Mouse (Mus musculus): ENCODE measurements around the gene Hist2h3c1.
"Not testable (repeated sequence)": the region's sequence is repeated elsewhere in the genome, so short reads cannot be mapped to it uniquely, and the experiment has no call there.

The Hist2h3c1 gene

DNA sequence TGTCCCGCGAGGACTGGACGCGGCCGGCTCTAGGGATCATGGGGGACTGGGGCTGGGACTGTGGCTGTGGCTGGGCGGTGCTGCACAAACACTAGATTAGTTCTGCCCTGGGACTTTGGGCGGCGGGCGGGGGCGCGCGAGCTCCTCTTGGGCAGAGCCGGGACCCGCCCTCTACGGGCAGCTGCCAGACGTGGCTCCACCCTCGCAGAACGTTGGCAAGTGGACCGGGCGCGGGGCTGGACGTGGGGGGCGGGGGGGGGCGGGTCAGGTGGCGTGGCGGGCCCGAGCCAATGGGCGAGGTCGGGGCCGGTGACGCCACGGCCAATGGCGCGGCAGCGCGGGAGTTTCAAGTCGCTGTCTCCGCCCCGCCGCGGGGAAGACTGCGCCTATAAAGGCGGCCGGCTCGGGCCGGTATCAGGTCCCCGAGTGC, at the start of gene Hist2h3c1:
Gene Hist2h3c1, plus strand, starts transcription at position 259 of the 430 bp plus-strand sequence.
- in situ Hi-C loops (cut with MboI; ENCODE audit: low pct_unique_long_range_greater_than_20kb in 1 of 2, low sequenced_read_pairs in 2 of 2, unreplicated experiment in 1 of 2): not testable (repeated sequence)

DNA sequence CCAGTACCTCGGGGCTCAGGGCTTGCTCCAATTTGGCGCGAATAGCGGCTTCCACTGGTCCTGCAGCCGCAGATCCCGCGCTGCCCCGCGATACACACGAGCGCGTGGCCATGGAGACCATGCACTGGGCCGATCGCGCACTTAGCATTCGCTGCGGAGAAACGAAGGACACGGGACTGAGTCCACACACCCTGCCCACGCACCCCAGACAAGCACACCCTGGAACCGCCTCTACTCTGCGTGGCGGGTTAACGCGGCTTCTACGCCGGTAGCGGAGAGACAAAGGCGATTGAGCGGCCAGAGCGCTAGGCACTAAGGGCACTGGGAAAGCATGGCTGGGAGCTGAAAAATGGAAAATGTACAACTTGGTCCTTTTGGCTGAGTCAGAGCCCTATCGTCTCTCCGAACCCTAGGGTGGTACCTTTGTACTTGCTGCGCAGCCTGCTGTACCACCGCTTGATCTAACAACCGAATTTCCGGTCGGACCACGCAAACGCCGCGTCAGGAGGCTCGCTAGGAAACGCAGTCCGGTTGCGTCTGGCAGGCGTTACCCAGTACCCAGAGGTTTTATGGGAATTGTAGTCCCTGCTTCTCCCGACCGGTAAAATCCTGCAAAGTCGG, 49.2 kb upstream of the Hist2h3c1 start:
- in situ Hi-C loops (cut with MboI; ENCODE audit: low pct_unique_long_range_greater_than_20kb in 1 of 2, low sequenced_read_pairs in 2 of 2, unreplicated experiment in 1 of 2): no loop called here

DNA sequence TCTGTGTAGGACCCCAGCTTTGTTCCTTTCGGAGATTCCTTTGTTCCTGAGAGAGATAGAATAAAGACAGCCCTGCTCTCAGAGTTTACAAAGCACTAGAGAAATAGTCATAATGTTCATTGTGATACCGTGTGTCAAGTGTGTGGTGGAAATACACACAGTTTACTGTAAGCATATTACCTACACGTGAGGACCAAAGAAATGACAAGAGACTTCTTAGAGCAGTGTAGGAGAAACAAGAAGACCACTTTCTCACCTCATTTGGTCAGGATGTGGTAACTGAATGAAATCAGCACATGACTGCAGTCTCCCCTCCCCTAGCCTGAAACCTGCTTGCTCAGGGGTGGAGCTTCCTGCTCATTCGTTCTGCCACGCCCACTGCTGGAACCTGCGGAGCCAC, 48.3 kb upstream of the Hist2h3c1 start:
- in situ Hi-C loops (cut with MboI; ENCODE audit: low pct_unique_long_range_greater_than_20kb in 1 of 2, low sequenced_read_pairs in 2 of 2, unreplicated experiment in 1 of 2): no loop called here

DNA sequence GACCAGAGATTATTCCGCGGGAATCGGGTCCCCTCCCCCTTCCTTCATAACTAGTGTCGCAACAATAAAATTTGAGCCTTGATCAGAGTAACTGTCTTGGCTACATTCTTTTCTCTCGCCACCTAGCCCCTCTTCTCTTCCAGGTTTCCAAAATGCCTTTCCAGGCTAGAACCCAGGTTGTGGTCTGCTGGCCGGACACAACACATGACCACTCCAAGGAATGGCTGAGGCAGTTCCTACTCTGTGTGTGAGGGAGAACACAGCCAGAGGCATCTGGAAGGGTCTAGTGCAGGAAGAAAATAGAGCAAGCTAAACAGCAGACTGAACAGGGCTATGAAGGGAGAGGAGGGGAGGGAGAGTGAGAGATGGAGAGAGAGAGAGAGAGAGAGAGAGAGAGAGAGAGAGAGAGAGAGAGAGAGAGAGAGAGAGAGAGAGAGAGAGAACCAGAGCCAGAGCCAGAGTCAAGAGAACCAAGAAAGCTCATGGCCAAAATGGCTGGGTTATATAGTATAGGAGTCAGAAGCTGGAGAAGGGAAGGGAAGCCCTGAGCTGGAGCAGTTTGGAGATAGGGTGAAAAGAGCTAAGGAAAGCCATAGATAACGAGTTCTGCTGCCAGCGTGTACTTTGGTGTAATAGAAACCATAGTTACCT, 47.8 kb upstream of the Hist2h3c1 start:
- in situ Hi-C loops (cut with MboI; ENCODE audit: low pct_unique_long_range_greater_than_20kb in 1 of 2, low sequenced_read_pairs in 2 of 2, unreplicated experiment in 1 of 2): not testable (repeated sequence)

DNA sequence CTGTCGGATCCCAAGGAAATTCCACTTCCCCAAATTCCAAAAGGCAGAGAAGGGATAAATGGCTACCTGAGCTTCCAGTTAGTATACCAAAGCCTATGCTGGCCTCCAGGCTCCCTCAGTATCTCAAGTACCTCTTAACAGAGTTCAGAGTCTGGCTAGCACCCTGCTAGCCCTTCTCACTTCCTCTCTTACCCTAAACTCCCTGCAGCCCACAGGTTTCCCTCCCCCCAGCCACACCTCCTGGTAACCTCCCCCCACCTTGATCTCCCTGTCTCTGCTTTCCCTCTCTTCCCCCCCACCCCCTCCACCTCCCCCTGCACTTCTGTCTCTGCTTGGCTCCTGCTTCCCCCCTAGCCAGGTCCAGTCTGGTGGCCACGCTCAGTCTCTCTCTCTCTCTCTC, 46.8 kb upstream of the Hist2h3c1 start:
- in situ Hi-C loops (cut with MboI; ENCODE audit: low pct_unique_long_range_greater_than_20kb in 1 of 2, low sequenced_read_pairs in 2 of 2, unreplicated experiment in 1 of 2): no loop called here

DNA sequence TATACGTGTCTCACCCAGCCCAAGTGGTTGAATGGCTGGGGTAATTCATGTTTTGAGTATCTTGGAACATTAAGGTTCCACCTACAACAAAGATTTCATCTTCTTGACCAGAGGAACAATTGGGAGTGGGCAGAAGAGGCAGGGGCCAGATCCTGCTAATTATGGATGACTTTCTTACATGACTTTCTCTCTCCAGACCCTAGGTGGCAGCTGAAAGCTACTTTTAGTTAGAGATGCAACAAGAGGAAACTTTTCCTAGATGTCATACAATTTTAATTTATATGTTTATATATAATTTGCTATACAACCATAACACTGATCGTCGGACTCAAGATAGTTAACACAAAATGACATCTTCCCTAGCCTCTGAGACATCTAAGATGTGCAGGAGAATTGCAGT, 38.7 kb upstream of the Hist2h3c1 start:
- in situ Hi-C loops (cut with MboI; ENCODE audit: low pct_unique_long_range_greater_than_20kb in 1 of 2, low sequenced_read_pairs in 2 of 2, unreplicated experiment in 1 of 2): no loop called here

DNA sequence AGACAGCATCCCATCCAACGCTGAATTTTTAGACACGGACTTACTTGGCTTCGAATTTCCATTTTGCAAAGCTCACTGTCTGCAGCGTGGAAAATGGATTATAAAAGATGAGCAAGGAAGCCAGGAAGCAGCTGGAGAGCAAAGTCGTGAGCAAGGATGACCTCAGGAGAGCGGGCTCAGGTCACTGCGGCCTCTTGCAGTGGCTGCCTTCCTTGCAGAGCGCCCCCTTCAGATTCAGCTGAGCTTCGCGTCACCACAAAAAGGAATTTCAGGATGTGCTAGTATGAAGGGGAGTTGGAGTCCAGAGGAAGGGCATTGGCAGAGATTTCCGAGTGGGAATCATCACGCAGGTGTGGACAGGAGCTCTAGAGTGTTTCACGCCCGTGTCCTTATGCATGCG, 37.2 kb upstream of the Hist2h3c1 start:
- in situ Hi-C loops (cut with MboI; ENCODE audit: low pct_unique_long_range_greater_than_20kb in 1 of 2, low sequenced_read_pairs in 2 of 2, unreplicated experiment in 1 of 2): no loop called here

DNA sequence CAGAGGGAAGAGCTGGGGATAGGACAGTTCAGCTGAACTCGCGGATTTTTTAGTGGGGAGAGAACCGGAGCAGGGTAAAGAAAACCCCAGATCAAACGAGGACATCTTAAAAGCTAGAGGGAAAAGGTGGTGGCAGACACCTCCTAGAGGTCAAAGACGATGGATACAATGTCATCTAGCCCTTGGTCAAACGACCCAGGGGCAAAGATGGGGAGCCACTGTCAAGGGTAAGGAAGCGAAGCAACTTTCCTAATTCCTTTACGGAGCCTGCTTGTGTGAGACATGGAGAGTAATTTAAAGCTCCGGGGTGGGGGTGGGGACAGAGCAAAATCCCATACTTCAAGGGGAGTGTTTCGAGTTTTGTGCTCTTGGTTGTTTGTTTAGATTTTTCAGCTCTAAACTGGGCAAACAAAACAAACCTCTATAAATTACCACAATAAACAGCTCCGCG, 27.3 kb upstream of the Hist2h3c1 start:
- in situ Hi-C loops (cut with MboI; ENCODE audit: low pct_unique_long_range_greater_than_20kb in 1 of 2, low sequenced_read_pairs in 2 of 2, unreplicated experiment in 1 of 2): no loop called here

DNA sequence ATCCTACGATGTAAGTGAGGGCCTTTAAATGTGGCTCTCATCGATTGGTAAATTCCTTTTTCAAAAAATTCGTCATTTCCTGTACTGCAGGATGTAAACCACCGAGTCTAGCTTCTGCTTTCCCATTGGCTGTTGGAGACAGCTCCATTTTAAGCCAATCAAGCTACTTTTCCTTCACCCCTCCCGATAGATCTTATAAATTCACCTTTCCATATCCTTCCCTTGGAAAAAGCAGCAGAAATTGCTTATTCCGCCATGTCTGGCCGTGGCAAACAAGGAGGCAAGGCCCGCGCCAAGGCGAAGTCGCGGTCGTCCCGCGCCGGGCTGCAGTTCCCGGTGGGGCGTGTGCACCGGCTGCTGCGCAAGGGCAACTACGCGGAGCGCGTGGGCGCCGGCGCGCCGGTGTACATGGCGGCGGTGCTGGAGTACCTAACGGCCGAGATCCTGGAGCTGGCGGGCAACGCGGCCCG, 26.8 kb upstream of the Hist2h3c1 start, which contains the start of the genes Bola1 and Hist2h2ab:
Gene Bola1, minus strand, starts transcription at position 49 of the 470 bp plus-strand sequence.
Gene Hist2h2ab, plus strand, starts transcription at position 205 of the 470 bp plus-strand sequence.
- in situ Hi-C loops (cut with MboI; ENCODE audit: low pct_unique_long_range_greater_than_20kb in 1 of 2, low sequenced_read_pairs in 2 of 2, unreplicated experiment in 1 of 2): no loop called here

DNA sequence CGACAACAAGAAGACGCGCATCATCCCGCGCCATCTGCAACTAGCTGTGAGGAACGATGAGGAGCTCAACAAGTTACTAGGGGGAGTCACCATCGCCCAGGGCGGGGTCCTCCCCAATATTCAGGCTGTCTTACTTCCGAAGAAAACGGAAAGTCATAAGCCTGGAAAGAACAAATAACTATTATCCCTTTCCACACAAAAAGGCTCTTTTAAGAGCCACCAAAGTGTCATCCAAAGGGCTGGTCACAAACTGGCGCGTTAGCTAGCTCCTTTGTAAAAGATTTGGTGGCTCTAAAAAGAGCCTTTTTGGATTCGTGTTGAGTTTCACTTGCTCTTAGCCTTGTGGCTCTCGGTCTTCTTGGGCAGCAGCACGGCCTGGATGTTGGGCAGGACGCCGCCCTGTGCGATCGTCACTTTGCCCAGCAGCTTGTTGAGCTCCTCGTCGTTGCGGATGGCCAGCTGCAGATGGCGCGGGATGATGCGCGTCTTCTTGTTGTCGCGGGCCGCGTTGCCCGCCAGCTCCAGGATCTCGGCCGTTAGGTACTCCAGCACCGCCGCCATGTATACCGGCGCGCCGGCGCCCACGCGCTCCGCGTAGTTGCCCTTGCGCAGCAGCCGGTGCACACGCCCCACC, 26.2 kb upstream of the Hist2h3c1 start:
- in situ Hi-C loops (cut with MboI; ENCODE audit: low pct_unique_long_range_greater_than_20kb in 1 of 2, low sequenced_read_pairs in 2 of 2, unreplicated experiment in 1 of 2): not testable (repeated sequence)

DNA sequence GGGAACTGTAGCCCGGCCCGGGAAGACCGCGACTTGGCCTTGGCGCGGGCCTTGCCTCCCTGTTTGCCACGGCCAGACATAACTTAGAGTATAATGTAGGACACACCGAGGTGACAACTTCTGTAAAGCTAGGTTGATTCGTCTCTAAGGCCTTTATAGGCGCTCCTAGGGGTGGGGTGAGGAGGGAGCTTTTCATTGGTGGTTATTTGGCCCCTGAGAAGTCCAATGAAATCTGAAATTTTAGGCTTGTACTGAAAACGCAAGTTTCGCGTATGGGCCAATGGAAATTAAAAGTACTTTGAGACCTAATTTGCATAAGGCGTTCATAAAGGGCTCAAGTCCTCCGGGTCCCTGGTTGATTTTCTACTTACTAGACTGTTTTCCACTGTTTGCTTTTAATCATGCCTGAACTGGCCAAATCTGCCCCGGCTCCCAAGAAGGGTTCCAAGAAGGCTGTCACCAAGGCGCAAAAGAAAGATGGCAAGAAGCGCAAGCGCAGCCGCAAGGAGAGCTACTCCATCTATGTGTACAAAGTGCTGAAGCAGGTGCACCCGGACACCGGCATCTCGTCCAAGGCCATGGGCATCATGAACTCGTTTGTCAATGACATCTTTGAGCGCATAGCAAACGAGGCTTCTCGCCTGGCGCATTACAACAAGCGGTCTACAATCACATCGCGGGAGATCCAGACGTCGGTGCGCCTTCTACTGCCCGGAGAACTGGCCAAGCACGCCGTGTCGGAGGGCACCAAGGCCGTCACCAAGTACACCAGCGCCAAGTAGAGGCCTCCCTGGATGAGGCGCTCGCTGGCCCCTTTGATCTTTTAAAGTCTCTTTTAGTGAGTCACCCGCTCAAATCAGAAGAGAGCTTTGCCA, 25.5 kb upstream of the Hist2h3c1 start, which contains the start of the genes Hist2h2ac and Hist2h2be:
Gene Hist2h2ac, minus strand, starts transcription at position 116 of the 875 bp plus-strand sequence.
Gene Hist2h2be, plus strand, starts transcription at position 355 of the 875 bp plus-strand sequence.
- in situ Hi-C loops (cut with MboI; ENCODE audit: low pct_unique_long_range_greater_than_20kb in 1 of 2, low sequenced_read_pairs in 2 of 2, unreplicated experiment in 1 of 2): no loop called here

DNA sequence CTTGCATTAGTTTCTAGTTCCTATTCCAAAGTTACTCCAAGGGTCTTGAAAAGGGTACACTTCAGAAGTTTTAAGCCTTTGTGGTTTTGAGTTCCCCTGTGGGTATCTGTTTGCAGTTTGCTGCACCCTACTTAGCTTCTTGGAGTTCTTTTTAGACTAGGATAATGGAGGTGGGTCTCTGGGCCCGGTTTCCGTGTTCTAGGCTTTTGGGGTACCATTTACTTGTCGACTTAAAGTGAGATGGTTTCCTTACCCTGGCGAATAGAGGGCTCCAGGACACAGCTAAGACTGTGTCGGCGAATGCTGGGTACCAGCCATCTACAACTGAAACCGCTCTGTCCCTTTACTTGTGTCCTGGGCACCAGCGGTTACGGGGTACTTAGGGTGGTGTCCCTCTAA, 24.8 kb upstream of the Hist2h3c1 start:
- in situ Hi-C loops (cut with MboI; ENCODE audit: low pct_unique_long_range_greater_than_20kb in 1 of 2, low sequenced_read_pairs in 2 of 2, unreplicated experiment in 1 of 2): no loop called here

DNA sequence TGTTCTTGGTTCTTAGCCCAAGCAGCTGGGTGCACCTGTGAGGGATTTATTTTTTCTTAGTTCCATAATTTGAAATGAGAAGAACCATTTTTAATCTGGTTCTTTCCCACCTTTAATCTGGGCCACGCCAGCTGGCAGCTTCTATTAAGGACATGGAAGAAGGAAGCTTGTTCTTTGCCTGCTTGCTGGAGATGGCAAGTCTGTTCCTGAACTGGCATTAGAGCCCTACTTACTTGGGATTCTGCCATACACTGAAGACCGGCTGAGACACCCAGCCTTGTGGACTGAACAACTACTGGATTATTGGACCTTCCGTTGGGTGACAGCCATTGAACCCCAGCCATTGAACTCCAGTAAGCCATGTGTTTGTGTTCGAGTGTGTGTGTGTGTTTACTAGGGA, 23.7 kb upstream of the Hist2h3c1 start:
- in situ Hi-C loops (cut with MboI; ENCODE audit: low pct_unique_long_range_greater_than_20kb in 1 of 2, low sequenced_read_pairs in 2 of 2, unreplicated experiment in 1 of 2): no loop called here

DNA sequence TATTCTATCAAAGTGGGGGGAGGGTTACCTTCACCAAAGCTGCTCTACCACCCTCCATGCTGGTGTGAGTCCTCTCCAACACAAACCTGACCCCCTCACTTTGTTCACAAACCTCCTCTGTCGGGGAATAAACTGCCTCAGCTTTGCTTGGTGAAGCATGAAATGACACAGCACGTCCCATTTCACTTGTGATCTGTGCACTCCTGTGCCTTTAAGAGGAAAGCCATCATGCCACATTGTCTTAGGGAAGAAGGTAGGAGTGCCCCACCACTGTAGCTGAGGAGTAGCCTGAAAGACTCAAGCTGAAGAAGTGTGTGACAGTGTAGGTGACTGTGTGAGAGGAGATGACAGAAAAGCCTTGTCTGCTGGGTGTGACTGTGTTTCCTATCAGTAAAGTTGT, 21.1 kb upstream of the Hist2h3c1 start:
- in situ Hi-C loops (cut with MboI; ENCODE audit: low pct_unique_long_range_greater_than_20kb in 1 of 2, low sequenced_read_pairs in 2 of 2, unreplicated experiment in 1 of 2): no loop called here

DNA sequence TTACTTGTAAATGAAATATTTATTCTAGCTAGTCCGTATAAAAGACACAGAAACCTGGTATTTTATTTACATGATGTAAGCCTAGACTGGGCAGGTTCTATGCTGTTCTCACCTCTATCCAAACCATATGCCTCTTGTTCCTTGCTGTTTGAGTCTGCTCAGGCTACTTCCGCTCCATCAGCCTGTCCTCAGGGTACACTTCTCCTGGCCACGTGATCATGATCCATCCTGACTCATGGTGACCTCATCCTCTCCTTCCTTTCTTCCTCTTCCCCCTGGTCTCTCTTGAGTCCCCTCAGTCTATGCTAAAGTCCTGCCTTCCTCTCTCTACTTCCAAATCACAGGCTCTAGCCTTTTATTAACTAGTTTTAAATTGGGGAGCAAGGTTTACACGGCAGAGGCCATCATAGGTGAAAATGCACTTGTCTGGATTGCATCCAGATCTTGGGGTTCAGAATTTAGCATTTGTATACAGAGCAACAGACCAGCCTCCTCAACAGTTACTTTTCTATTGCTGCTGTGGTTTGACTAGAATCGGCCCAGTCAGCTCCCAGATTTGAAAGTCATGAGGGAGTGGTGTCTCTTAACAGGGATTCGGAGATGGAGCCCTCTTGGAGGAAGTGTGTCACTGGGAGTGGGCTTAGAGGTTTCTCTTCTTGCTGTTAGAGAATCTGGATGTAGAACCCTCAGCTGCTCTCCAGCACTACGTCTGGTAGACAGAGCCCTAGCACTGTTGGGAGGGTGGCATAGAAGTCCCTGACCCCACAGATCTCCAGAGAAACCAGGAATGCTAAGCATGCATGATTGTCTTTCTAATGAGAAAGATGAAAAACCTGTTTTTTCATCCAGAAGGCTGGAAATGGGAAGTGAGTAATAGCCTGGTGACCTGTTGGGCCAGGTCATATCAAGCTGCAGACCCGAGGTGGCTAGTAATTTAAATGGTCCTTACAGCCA, 19.5 kb upstream of the Hist2h3c1 start:
- in situ Hi-C loops (cut with MboI; ENCODE audit: low pct_unique_long_range_greater_than_20kb in 1 of 2, low sequenced_read_pairs in 2 of 2, unreplicated experiment in 1 of 2): no loop called here

DNA sequence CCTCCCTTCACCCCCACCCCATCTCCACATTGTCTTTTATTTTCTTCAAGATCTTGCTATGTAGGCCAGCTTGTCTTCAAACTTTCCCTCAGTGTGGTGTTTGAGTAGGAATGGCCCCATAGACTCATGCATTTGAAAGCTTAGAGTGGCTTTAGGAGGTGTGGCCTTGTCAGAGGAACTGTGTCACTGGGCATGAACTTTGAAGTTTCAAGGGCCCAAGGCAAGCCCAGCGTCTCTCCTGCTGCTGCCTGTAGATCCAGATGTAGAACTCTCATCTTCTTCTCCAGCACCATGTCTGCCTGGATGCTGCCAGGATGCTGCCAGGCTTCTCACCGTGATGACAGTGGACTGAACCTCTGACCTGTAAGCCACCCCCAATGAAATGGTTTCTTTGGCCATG, 17.7 kb upstream of the Hist2h3c1 start:
- in situ Hi-C loops (cut with MboI; ENCODE audit: low pct_unique_long_range_greater_than_20kb in 1 of 2, low sequenced_read_pairs in 2 of 2, unreplicated experiment in 1 of 2): no loop called here

DNA sequence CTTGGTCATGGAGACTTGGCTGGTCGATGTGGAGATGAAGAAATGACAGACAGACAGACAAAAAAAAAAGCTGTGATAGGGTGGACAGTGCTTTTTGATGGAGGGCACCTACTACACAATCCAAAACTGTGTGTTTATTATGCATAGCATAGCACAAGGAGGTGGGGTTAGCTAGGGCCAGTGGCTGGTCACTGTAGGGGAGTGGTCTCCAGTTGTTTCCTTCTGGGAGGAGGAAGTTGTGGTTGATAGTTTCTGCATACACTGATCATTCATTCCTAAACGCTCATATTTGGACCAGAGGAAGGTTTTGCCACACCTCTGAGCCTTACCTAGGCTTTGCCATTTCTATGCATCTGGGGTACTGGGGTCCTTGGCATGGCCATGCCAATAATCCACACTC, 16.1 kb upstream of the Hist2h3c1 start:
- in situ Hi-C loops (cut with MboI; ENCODE audit: low pct_unique_long_range_greater_than_20kb in 1 of 2, low sequenced_read_pairs in 2 of 2, unreplicated experiment in 1 of 2): no loop called here

Data from mouse embryonic stem cell (cell line).